Mouse (Mus musculus) adrenal gland, adult (tissue): ENCODE results near the gene Gstt2.

Experiments used
- DNase-seq, 2 experiments: peaks; one replicate each; pipeline ENCODE4 v3.0.0; 2022 to 2023; ENCODE audit warnings: low spot score in 1 of 2; ENCODE audit not compliant: inconsistent age in 2 of 2

The Gstt2 gene

GRCm38 (mm10) chr10:75829529-75830274 lies 7.5 kb downstream of the Gstt2 start:
- no peak for DNase-seq

- peak in 1 of 2 experiments; percentile 71 for DNase-seq
Observed at GRCm38 (mm10) chr10:75828500-75828931, 8.7 kb downstream of the Gstt2 start.

DNA sequence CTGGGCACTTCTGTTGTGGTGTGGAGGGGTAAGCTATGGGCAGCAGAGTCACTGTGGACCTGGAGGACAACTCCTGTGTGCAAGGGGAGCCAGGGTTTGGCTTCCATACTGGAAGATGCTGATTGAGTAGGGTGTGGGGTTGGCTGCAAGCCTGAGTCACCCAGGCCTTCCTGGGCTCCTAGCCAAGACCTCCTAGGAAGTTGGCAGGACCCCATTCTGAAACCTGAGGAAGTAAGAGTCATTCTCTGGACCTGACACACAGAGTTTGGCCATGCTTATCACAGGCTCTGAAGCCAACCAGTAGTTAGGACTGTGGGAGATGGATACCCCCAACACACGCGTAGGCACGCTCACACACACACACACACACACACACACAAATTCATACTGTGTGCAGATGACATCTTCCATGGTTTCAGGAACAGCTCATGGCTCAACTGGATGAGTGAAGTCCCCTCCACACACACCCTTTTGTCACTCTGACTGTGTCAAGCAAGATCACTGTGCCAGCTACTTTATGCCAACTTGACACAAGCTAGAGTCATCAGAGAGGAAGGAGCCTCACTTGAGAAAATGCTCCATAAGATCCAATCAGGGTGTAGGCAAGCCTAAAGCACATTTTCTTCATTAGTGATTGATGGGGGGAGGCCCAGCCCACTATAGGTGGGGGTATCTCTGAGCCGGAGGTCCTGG lies 9.4 kb downstream of the Gstt2 start:
- peak; percentile 66 to 85 for DNase-seq

DNA sequence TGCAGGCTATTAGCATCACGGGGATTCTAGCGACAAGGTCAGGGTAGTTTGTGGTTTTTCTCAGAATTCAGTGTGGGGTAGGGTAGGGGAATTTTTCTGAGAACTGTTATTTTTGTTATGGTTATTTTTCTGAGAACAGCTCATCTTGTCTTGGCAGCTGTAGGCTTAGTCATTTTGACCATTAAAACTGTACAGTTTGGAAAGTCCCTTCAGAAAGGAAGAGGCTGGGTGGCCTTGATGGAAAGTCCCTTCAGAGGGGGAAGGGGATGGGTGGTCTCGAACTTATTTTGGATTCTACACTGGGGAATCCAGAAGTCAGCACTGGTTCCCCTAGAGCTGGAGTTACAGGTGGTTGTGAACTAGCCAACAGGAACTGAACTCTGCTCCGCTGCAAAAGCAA lies 12.7 kb downstream of the Gstt2 start:
- no peak for DNase-seq

DNA sequence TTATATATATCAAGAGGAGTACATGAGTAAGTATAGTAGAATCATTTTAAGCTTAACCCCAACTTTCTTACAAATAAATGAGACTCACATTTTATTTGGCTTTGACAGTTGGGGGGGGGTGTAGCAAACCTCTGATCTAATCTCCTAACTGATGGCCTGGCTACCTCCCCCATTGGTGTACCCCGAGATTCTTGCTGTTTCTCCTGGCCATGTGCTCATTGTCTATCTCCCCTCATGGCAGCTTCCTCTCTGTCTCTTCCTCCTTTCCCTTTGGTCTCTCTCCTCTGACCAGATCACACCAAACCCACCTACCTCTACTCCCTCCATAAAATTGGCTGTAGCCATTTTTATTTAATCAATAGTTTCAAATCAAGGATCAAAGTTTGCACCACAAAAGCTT lies 13.4 kb downstream of the Gstt2 start:
- no peak for DNase-seq

- no peak for DNase-seq
Observed at GRCm38 (mm10) chr10:75822443-75822842, 14.8 kb downstream of the Gstt2 start, which contains the start of gene Gstt4. TSS of gene Gstt4 (minus strand) at chr10:75822543.

GRCm38 (mm10) chr10:75819882-75820281 lies 17.3 kb downstream of the Gstt2 start:
- no peak for DNase-seq

GRCm38 (mm10) chr10:75818641-75819040 lies 18.6 kb downstream of the Gstt2 start:
- DNase-seq: no peak

DNA sequence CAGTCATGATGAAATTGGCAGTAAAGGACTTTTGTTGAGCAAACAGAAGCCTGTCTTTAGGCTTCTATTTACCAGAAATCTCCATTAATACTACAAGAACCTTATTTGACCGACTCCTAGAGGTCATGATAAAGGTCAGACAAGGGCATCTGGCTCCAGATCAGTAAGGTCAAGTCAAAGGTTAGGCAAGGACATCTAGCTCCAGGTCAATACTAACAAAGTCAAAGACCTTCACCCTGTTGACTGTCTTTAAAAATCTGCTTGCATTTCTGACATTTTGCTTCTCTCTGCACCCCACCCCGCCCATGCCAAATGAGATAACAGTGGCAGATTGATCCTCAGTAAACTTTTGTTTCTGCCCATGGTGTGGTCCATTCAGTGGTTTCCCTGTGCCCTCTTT lies 33.0 kb downstream of the Gstt2 start:
- no peak for DNase-seq

- DNase-seq: peak; percentile 78 to 90
Observed at GRCm38 (mm10) chr10:75798176-75798696, 39.0 kb downstream of the Gstt2 start, which contains the start of gene Gstt1. TSS of gene Gstt1 (minus strand) at chr10:75798584.

- DNase-seq: peak; percentile 71 to 88
Observed at GRCm38 (mm10) chr10:75797619-75798175, 39.5 kb downstream of the Gstt2 start.

GRCm38 (mm10) chr10:75796731-75797516 lies 40.3 kb downstream of the Gstt2 start:
- DNase-seq: peak in 1 of 2 experiments; percentile 52

GRCm38 (mm10) chr10:75794880-75795279 lies 42.3 kb downstream of the Gstt2 start:
- peak; percentile 46 to 77 for DNase-seq

DNA sequence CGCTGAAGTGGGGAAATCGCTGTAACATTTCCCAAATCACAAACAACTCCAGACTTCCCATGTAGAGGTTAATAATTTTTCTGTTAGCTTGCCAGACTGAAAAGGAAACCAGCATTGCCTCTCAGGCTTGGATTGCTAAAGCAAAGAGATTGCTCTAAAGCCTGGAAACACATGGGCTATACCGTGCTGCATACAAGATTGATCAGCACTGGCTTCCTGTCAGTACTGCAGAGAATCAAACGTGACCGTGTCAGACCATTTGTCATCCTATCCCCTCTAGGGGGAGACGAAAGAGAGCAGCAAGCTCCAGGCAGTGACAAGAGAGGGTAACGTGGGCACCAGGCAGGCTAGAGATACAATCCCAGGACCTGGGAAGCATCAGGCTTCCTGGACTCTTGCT lies 46.5 kb downstream of the Gstt2 start:
- DNase-seq: no peak

GRCm38 (mm10) chr10:75789841-75790240 lies 47.4 kb downstream of the Gstt2 start:
- no peak for DNase-seq

- no peak for DNase-seq
Observed at GRCm38 (mm10) chr10:75789081-75789735, 48.0 kb downstream of the Gstt2 start.

- no peak for DNase-seq
Observed at GRCm38 (mm10) chr10:75788277-75788676, 48.9 kb downstream of the Gstt2 start.

- DNase-seq: no peak
Observed at GRCm38 (mm10) chr10:75785442-75785841, 51.8 kb downstream of the Gstt2 start.
